Mouse (Mus musculus): Measurements from ENCODE around the gene P2rx7.

GRCm38 (mm10) chr5:122677983-122678382 lies 34.3 kb downstream of the P2rx7 start:
- TF ChIP-seq POLR2A (IDR thresholded peaks at IDR 0.05; ENCODE audit: insufficient read depth, low read depth, low read length) (no peak), CTCF (IDR thresholded peaks at IDR 0.05; ENCODE audit: insufficient read depth, low read depth, low read length) (no peak)

Measured in olfactory bulb, adult 2 months (tissue).